Mouse (Mus musculus) yolk sac, embryonic 10.5 days (tissue): ENCODE data around the gene 4930402H24Rik.
A peak's percentile ranks its signal among the peaks of the same experiment; 100 is the strongest.

Source experiments
- DNase-seq: peaks from one replicate; pipeline ENCODE4 v3.0.0-alpha.2; 2017; ENCODE audit warnings: low spot score

4930402H24Rik gene

DNA sequence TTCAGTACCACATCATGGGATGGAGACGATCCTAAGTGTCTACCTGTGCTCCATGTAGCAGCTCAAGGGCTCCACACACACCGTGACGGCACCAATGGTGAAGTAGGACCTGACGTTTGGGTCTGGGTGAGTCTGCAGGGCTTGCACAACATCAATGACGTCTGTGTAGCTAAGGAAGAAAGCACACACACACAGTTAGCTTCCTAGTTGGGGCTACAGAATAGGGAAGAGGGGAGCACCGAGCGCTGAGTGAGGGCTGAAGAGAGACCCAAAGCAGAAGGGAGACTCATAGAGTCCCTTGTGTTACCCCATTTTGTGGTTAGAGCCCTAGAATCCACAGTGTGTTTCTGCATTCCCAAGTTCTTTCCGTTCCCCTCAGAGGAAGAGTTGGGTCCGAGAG is 175.5 kb downstream of the 4930402H24Rik start:
- no peak for DNase-seq

DNA sequence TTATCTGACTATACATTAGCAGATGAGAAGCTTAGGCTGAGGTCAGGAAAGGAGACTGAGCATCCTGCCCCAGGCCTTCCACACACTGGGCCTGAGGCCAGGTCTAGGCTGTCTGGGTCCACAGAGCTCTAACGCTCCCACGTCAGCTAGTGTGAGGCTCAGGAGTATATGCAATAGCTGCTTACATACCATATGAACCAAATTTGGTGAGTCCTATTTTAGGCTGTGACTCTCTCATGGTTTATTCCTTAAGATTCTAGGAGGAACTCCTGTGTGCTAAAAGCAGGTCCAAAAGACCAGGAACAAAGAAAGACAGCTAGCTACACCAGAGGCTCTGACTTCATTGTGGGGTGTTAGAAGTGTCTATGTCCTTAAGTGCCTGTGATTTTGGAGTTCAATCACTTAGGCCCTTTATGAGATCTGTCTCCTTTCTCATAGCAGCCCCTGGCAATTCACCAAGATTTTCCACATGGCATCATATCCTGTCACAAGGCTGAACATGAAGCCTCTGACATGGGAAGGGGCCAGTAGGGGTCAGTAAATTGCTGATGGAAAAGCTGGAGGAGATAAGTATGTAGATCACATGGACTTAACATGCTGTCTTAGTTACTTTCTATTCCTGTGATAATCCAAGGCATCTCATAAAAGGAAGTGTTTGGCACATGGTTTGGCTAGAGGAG is 177.2 kb downstream of the 4930402H24Rik start:
- no peak for DNase-seq

DNA sequence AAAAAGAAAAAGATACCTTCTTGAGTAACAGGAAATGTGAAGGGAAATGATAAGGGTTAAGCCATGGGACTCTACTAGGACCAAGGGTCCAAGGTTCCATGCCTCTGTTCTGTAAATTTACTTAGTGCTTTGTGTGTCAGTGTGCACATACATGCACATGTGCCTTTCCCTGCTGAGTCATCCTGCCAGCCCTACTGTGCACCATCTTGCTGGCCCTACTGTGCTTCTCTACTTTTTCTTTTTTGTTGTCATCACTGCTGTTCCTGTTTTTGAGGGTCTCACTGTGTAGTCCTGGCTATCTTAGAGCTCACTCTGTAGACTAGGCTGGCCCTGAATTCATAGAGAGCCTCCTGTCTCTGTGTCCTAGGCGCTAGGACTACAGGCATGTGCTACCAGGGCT is 178.5 kb downstream of the 4930402H24Rik start:
- DNase-seq, result no peak

DNA sequence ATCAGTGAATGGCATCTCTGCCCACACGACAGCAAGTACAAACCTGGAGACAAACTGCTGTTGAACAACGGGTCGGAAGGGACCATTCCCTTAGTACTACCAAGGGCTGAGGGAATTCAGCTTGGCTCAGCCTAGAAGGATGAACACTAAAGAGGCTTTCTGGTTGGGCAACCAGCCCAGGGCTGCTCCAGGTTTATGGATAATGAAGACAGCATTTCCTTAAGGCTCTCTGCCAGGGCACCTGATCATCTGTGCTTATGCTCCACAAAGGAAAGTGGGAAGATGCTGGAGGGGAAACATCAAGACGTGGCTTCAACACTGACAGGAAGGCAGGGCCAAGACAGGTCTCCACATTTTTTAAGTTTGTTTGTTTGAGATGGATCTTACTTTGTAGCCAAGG is 181.8 kb downstream of the 4930402H24Rik start:
- DNase-seq, result no peak

DNA sequence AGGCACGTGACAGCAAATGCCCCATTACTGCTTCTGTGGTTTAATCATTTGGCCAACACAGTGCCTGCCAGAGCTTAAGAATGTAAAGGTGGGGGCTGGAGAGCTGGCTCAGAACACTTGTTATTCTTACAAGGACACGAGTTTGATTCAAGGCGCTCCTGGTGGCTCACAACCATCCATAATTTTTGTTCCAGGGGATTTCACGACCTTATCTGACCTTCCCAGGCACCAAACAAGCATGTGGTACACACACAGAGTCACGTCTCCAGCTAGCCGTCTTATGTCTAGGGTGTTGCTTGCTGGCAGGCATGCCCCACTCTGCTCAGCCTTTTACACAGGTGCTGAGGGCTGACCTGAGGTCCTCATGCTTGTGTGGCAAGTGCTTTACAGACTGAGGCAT is 188.3 kb downstream of the 4930402H24Rik start:
- DNase-seq, result no peak

DNA sequence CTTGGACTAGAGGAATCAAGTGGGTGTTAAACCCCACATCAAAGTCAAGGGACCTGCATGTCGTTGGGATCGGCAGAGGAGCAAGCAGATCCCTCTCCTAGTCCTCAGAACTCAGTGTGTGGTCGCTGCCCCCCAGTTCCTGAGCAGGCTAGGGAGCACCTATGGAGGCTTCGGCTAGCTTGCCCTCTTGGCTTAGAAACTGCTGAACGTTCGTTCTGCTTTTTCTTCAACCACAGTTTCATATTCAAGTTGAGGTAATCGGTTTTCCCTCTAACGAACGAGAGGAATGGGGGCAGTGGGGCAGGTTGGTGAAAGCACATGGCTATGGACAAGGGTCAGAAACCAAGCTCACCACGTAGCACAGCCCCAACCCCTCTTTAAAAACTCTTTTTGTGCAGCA is 199.1 kb downstream of the 4930402H24Rik start:
- no peak for DNase-seq

DNA sequence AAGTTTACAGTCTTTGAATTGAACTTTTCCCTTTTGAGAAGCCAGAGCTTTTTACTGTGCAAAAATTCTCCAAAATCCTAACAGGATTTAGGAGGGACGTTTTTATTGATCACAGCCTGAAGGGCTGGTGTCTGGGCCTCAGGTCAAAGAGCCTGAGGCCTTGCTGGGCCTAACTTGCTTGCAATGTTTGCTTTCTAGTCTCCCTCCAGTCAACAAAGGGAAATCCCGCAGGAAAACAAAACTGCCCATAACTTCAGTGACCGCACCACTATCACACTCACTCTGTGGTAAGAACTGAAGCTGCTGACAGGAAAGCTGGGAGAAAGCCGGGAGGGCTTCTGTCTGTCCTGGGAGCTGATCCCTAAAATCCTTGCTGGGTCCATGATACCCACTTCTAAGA is 199.6 kb downstream of the 4930402H24Rik start:
- no peak for DNase-seq

DNA sequence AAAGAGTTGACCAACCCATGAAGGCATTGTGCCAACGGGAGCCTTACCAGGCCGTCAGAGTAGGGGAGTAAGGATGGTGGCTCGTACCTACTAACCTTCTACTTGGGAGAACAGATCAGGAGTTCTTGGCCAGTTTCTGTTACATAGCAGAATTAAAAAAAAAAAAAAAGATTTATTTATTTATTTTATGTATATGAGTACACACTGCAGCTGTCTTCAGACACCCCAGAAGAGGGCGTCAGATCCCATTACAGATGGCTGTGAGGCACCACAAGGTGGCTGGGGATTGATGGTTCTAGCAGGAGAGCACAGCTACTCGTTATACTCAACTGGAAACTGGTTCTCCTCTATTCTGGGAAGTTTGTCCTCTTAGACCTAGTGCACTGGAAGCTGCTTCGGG is 201.0 kb downstream of the 4930402H24Rik start:
- no peak for DNase-seq

DNA sequence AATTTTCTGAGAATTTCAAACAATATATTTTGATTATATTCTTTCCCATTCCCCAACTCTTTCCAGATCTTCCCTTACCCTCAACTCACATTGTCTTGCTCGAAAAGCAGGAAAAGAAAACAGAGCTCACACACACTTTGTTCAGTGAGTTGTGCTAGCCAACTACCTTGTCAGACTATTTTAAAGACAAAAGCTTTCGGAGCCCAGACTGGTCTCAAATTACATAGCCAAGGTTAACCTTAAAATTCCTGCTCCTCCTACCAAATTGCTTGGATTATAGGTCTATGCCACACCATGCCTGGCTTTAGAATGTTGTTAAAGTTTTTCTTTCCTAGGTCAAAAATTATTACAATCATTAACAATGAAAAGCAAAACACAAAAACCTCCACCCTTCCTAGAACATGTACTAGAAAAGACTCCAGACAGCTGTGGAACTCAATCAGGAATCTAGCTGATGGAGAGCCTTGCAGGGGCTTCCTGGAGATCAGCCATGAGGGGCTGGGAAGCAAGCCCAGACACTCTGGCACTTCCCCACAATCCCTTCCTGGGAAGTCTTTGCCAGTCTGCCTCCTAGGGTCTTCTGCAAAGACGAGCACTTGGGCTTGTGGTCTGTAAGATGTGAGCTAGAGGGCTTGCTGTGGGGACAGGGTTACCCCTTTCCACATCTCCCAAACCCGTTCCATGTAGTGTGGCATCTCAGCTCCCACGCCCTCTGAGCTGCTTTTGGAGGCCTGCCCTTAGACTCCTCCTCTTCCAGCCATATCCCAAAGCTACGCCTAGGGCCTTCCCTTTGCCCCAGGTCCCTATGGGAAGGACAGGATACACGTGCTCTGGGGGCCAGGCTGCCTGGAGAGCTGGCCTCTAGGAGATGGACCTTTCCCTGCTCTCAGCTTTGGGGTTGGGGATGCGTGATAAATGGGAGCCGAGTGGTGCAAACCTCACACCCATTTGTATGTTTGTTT is 201.9 kb downstream of the 4930402H24Rik start:
- DNase-seq, result no peak

DNA sequence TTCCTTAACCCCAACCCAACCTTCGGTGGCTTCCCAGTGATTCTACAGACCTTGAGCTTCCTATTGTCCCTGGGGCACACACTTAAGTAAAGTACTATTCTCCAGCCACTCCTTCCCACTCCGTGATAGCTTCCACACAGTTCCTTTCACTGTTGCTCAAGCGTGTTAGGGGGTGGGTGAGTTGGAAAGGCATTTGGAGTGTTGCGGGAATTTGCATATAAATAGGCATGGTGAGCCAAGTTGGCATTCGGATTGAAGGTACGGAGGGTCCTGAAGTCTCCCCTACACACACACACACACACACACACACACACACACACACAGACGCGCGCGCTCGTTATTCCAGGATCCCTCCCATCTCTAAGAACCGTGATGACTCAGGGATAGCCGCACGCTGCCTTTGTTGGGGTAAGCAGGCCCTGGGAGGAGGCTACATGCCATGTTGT is 208.4 kb downstream of the 4930402H24Rik start:
- DNase-seq, result no peak

DNA sequence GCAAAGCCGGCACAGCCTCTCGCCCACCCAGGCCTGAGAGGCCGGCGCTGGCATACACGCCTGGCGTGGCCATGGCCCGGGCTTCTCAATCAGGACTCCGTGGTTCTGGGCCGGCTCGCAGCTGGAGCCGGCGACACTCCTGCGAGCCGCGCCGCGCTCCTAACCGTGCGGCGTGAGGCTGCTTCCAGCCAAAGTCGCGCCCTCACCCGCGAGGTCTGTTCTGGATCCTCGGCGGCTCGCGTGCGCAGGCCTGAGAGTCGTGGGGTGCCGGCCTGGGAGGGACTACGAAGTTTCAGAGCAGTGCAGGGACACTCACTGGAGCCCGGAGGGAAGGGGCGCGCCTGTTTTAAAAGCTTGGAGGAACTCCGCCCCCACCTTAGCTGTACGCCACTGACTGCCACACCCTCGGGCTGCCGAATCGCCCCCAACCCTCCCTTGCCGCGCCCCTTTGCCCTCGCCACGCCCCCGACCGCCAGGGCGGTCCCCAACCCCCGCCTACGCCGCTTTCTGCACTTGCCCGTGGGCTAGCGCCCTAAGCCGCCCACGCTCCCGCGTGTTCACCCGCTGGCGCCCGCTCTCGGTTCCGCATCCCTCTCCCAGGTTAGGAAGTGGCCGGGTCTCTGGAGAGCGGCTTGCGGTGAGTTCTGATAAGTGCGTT is 208.9 kb downstream of the 4930402H24Rik start, which contains the start of gene Slc4a11:
Gene Slc4a11 (minus strand): TSS at position 367 of the 658 bp plus-strand sequence.
- DNase-seq, result peak; percentile 82

DNA sequence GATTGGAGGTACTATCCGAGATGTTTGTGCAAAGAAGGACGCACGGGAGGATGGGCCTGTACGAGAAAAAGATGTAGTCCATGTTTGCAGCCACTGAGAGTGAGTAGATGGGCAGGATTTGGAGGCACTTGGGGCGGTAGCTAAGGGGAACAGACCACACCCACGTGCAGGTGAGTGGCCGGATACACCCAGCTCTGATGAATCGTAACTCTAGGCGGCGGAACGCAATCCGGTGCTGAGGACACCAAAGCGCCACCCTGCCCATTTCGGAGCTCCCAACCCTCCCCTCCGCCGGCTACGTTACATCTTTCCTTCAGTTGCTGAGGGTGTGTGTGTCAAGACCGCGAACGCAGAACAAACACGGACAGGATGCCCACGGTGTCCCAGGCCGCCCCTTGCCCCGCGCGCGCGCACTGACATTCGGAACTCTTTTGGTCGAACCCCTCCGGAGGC is 209.5 kb downstream of the 4930402H24Rik start:
- no peak for DNase-seq

DNA sequence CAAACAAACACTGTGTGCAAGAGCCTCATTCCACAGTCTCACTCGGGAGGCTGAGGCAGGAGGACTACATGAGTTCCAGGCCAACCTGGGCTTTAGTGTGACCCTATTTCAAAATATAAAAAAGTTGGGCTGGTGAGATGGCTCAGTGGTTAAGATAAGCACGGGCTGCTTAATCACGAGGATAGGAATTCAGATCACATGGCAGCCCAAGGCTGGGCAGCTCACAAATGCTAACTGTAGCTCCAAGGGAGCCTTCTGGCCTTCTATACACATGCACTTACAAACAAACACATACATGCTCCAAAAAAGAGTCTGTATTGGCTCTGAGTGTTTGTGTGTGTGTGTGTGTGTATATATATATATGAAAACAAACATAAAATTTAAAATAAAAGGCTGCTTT is 212.6 kb downstream of the 4930402H24Rik start:
- DNase-seq, result no peak

DNA sequence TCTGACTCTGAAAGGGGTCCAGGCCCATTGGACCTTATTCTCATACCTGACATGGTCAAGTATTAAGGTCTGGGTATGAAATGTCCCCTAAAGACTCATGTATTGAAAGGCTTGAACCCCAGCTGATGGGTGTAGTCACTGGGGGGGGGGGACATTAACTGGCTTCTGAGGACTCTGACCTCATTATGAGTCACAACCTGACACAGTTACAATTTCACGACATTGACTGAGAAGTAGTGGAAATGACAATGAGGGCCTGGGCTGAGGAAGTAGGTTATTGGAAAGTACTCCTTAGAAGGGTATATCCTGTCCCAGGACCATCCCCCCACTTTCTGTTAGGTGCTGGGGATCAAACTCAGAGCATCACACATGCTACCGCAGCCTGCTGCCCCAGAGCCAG is 217.2 kb downstream of the 4930402H24Rik start:
- no peak for DNase-seq

DNA sequence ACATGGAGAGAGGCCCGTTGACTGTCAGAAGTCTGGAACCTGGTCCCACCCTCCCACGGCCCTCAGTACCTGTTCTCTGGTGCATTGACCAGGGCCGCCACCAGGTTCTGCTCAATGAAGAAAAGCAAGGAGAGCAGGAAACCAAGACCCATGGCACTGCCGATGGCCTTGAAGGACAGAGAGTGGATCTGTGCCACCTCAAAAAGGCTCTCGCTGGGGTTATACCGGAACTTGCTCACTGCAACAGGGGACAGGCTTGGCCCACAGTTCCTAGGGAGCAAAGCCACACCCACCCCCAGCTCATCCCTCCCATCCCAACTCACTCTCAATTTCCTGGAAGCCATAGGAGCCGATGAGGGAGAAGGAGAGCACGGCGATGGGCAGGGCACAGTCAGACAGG is 220.8 kb downstream of the 4930402H24Rik start:
- DNase-seq, result no peak

DNA sequence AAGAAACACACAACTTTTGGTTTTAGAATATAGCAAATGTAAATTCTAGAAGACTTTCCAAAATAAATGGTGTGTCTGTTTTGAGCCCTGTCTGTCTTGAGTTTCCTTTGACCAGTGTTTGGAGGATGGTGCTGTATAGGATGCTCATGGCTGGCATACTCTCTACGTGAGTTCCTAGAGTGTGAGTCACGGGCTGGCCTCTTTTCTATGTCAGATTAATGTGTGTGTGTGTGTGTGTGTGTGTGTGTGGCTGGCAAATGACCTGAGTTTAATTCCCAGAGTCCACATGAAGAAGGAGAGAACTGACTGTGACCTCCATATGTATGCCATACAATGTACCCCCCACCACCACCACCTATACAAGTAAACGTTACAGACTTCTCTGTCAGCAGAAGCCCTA is 224.7 kb downstream of the 4930402H24Rik start:
- no peak for DNase-seq

DNA sequence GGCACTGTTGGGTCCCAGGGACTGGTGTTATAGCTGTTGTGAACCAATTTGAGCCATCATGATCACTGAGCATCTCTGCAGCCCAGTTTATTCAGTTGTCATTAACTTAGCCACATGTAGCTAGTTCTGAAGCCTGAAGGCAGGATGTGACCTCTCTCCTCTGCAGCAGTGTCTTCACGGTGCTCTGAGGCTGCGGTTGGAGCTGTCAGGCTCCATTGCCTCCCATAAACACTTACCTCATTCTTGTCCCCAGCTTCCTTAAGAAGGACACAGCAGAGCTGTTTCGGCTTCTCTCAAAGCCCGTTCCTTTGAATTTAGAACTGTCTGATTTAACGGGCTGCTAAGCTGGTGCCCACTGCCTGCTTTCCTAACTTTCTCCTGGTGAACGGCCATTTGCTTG is 226.3 kb downstream of the 4930402H24Rik start:
- DNase-seq, result no peak

DNA sequence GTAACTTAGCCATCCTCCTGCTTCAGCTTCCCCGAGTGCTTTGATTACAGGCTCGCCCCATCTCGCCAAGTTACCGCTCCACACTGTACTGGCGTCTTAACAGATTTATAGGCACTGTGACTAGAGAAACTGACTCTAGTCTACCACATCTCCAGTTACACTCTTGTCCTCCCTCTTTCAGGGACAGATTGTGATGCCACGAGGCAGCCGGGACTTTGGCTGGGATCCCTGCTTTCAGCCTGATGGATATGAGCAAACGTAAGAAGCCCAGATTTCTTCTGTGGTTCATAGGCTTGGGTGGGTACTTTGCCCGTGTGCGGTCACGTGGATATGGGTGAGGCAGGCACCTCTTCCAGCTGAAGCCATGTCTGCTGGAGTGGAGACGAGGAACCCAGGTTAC is 227.1 kb downstream of the 4930402H24Rik start:
- DNase-seq, result no peak

DNA sequence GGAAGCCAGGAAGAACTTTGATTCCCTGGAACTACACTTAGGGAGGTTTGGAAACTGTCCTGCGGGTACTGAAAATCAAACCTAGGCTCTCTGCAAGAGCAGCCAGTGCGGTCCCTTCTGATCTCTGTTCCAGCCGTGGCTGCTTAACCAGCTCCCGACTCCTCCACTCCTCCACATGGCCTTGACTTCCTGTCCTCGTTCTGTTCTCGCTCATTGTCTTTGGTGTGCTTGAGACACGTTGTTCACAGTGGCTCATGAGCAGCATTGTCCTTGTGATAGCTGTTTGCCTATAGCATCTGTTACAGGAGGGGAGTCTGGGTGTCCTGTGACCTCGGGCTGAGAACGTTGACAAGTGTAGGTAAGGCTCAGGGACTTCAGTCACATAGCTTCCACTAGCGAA is 229.0 kb downstream of the 4930402H24Rik start:
- DNase-seq, result no peak

DNA sequence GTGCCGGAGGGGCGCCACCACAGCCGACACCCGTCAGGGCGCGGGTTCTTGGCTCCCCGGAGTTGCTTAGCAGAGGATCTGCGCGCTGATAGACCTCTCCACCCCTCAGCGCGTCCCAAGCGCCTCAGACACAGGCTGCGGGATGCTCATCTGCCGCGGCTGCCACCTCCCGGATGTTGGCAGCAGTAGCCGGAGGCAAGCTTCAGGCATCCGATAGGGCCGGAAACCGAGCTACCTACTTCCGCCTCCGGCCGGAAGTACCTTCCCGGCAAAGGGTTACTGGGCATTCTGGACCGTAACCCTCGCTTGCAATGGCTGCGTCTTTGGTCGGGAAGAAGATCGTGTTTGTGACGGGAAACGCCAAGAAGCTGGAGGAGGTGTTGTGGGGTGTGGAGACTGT is 238.6 kb downstream of the 4930402H24Rik start, which contains the start of gene Itpa:
Gene Itpa (plus strand): TSS at position 52 of the 400 bp plus-strand sequence.
- peak; percentile 85 for DNase-seq

DNA sequence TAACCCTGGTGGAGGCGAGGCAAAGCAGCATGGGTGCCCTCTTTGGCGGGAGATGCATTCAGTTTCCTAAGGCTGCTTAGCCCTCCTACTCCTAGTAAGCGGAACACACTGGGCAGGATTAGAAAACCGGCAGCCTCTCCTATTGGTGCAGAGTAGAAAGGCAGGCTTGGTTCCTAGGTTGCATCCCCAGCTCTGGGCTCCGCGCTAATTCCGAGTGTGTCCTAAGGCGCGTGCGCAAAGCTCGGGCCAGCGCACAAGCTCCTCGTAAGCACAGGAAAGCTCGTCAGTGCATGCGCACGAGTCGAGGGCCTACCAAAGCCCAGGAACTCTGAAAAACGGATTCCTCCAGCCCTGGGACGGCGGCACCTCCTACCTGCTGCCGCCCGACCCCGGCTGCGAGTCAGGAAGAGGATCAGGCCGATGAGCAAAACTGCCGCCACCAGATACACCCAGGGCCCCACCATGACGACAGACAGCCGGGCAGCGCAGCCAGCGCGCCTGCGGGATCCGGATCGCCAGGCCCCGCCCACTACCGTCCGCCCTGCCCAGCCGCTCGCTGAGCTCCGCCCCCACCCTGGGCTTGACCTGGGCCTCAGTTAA is 242.0 kb downstream of the 4930402H24Rik start, which contains the start of gene Ddrgk1:
Gene Ddrgk1 (minus strand): TSS at position 558 of the 600 bp plus-strand sequence.
- peak; percentile 96 for DNase-seq

DNA sequence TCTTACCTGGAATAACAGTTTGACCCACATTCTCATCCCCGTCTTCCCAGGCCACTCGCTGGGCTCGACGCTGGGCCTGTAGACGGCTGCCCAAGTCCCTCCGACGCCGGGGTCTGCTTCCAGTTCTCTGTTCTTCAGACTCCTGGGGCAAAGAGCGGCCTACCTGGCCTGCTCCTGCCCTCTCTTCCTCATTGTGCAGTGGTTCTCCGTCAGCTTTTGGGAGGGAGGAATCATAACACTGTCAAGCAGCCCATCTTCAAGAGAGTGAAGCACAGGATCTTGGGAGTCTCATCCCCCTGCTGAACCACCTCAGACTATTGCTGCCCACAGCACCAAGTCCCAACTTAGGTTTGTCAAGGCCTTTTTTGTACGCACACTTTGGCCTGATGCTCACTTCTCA is 242.9 kb downstream of the 4930402H24Rik start:
- DNase-seq, result no peak
